Mouse (Mus musculus) right cerebral cortex, postnatal 36 days (tissue): ENCODE results near the gene Arhgef18.

ENCODE experiments used
- DNase-seq, 2 experiments: peaks; one replicate each; pipeline ENCODE4 v3.0.0; 2022; ENCODE audit warnings: low spot score in 2 of 2, mixed read lengths in 1 of 2

The Arhgef18 gene

DNA sequence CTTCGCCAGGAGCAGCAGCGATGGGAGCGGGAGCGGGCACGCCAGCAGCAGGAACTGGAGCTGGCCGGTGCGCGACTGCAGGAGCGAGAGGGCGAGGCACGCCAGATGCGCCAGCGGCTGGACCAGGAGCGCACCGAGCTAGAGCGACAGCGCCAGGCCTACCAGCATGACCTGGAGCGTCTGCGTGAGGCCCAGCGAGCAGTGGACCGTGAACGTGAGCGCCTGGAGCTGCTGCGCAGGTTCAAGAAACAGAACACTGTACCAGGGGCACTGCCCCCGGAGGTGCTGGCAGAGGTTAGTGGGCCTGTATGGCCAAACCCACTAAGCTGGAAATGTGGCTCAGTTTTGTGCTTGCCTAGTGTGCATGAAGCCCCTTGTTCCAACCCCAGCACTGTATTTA lies 59.2 kb downstream of the Arhgef18 start:
- DNase-seq: no peak

GRCm38 (mm10) chr8:3463248-3463647 lies 70.4 kb downstream of the Arhgef18 start:
- no peak for DNase-seq

DNA sequence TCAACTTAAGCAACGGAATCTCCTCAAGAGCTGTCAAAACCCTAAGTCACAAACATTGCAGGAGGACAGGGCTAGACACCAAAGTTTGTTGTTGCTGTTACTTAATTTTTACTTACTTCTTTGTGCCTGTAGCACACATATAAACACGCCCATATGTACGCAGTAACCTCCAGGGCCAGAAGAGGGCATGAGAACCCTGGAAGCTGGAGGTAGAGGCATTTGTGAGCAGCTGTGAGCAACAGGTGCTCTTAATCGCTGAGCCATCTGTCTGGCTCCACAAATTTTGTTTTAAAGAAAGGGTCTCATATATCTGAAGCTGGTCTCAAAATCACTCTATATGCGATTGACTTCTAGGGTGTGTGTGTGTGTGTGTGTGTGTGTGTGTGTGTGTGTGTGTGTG lies 71.5 kb downstream of the Arhgef18 start:
- DNase-seq: no peak

- DNase-seq: peak; percentile 79 to 85
Measured at GRCm38 (mm10) chr8:3467006-3467885, 74.4 kb downstream of the Arhgef18 start, which contains the start of gene Pex11g. Gene Pex11g, minus strand, starts transcription at chr8:3467680.

GRCm38 (mm10) chr8:3467886-3468545 lies 75.2 kb downstream of the Arhgef18 start:
- no peak for DNase-seq

DNA sequence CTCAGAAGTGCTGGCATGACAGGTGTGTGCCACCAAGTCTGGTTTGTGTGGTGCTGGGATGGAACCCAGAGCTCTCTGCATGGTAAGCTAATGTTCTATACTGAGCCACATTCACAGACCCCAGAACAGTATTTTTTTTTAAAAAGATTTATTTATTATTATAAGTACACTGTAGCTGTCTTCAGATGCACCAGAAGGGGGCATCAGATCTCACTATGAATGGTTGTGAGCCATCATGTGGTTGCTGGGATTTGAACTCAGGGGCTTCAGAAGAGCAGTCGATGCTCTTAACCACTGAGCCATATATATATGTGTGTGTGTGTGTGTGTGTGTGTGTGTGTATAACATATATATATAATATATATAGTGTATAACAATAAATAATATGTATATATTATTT lies 76.0 kb downstream of the Arhgef18 start:
- DNase-seq: no peak

GRCm38 (mm10) chr8:3470562-3470961 lies 77.8 kb downstream of the Arhgef18 start, which contains the start of gene Tex45:
Gene Tex45, plus strand, starts transcription at chr8:3470862.
- DNase-seq: no peak

- DNase-seq: no peak
Measured at GRCm38 (mm10) chr8:3475715-3476429, 83.1 kb downstream of the Arhgef18 start.

- DNase-seq: no peak
Measured at GRCm38 (mm10) chr8:3480221-3480785, 87.5 kb downstream of the Arhgef18 start.

DNA sequence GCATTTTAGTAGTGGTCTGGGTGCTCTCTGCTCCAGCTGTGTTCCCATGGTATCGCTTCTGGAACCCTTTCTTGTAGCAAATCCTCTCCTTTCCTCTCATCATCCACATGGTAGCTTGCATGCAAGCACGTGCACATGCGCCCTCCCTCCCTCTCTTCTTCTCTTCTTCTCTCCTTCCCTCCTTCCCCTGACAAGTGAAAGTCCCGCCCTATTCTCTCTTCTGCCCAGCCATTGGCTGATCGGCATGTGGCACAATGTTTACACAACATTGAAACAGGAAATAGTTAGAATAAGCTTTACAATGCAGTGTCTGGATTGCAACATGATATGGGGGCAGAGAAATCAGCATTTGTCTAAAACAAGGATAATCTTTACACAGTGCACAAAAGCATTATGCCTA lies 88.8 kb downstream of the Arhgef18 start:
- no peak for DNase-seq

DNA sequence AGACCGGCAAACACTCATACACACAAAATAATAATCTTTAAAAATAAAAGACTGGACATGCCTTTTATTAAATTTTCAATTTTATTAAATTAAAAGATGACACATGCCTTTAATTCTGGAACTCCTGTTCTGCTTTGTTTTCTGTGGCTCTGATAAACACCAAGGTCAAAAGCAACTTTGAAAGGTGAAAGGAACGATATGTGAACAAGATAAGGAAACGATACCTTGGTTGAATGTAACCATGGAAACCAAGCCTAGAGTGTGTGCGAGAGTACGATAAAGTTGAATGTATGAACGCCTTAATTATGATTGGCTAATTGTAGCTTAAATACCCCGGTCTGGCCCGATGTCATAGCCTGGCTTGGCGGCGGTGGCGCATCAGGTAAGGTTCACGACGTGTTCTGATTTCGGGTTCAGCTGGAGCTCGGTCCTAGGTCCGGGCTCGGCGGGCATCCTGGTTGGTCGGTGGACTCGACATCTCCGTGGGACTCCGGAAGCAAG lies 89.5 kb downstream of the Arhgef18 start:
- no peak for DNase-seq

DNA sequence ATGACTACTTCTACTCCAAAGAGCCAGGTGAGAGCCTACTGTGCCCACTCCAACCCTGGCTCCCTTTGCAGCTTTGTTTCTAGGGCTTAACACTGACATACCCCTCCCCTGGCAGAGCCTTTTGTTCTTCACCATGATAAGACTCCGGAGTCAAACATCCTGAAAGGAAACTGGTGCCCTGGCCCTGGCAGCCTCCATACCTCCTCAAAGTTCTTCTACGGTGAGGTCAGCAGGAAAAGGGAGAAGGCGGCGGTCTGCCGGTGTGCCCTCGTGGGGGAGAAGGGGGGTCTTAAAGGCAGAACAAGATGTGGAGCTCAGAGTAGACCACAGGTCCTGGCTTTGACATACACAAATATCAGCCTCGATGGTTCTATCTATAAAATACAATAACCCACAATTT lies 90.7 kb downstream of the Arhgef18 start:
- DNase-seq: no peak

DNA sequence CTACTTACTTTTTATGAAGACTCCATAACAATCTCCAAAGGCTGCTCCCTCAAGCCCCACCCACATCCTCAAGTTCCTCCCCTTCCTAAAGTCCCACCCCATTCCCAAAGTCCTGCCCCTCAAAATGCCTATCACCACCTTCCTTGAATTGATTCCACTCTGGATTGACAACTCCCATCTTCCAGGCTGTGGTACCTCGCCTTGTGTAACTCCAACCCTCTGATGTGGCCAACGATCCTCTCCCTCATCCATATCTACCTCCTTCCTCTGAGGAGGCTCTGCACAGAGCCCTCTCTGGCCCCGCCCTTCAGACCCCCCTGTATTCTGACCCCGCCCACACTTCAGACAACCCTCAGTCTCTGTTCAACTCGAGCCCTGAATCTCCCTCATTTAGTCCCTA lies 92.4 kb downstream of the Arhgef18 start:
- DNase-seq: no peak

GRCm38 (mm10) chr8:3492901-3493844 lies 100.4 kb downstream of the Arhgef18 start, which contains the start of gene Zfp358:
Gene Zfp358, plus strand, starts transcription at chr8:3493138.
- peak; percentile 51 for DNase-seq

DNA sequence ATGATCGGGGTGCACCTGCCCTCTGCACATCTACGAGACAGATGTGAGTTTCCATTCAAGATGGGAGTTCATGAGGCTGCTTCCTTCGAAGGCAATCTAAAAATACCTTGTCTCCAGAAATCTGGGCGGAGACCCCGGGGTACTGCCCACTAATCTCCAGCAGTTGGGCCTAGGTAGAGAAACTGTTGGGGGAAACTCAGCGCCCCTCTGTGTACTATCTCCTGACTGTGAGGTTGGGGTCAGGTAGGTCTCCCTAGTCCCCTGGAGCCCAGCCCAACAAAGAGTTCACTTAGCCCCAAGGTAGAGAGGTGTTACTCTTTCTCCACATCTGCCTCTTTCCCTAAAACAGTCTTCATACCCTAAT lies 101.0 kb downstream of the Arhgef18 start:
- no peak for DNase-seq

DNA sequence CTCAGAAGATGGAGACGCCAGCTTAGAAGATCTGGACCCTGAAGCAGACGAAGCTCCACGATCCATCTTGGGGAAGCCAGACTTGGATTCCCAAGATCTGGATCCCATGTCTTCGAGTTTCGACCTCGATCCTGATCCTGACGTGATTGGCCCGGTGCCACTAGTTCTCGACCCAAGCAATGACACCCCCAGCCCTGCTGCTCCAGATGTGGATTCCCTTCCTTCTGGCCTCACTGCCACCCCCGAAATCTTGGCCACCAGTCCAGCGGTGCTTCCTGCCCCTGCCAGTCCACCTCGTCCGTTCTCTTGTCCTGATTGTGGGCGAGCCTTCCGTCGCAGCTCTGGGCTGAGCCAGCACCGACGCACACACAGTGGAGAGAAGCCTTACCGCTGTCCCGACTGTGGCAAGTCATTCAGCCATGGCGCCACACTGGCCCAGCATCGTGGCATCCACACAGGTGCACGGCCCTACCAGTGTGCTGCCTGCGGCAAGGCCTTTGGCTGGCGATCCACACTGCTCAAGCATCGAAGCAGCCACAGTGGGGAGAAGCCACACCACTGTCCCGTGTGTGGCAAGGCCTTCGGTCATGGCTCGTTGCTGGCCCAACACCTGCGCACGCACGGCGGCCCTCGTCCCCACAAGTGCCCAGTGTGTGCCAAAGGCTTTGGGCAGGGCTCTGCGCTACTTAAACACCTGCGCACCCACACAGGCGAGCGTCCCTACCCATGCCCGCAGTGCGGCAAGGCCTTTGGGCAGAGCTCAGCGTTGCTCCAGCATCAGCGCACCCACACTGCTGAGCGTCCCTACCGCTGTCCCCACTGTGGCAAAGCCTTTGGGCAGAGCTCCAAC lies 103.0 kb downstream of the Arhgef18 start:
- DNase-seq: no peak

DNA sequence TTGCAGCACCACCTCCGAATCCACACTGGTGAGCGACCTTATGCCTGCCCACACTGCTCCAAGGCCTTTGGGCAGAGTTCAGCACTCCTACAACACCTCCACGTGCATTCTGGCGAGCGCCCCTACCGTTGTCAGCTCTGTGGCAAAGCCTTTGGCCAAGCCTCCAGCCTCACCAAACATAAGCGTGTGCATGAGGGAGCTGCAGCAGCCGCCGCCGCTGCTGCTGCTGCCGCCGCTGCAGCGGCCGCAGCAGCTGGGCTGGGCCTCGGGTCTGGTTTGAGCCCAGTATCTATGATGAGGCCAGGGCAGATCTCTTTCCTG lies 103.6 kb downstream of the Arhgef18 start:
- DNase-seq: no peak

GRCm38 (mm10) chr8:3498583-3498982 lies 105.8 kb downstream of the Arhgef18 start:
- no peak for DNase-seq

GRCm38 (mm10) chr8:3499751-3500150 lies 106.9 kb downstream of the Arhgef18 start:
- DNase-seq: no peak
